Mouse (Mus musculus) heart, embryonic 16.5 days (tissue): Measurements from ENCODE around the gene Grm1. TPM values are rescaled to one million over a fixed set of nuclear protein-coding genes. Genes with fewer than 3 reads are reported as not detected.

Experiments used
- ATAC-seq: fragments of 200-750 bp; cut with Nextera tagmentation; replicated peaks from 2 replicates; pipeline ENCODE4 v1.8.0; 2017; ENCODE audit warnings: moderate number of reproducible peaks; ENCODE audit not compliant: insufficient read depth, low FRiP score; ENCODE audit errors: extremely low read depth
- H3K27ac ChIP-seq: fragments of 300-500 bp; sonication (generic); 2 replicates; pipeline ENCODE4 v1.5.1; 2014; ENCODE audit warnings: mild to moderate bottlenecking, low read length, control low read depth, moderate library complexity
- H3K27me3 ChIP-seq: fragments of 300-500 bp; sonication (generic); 2 replicates; pipeline ENCODE4 v1.6.1; 2014; ENCODE audit warnings: low read length, mixed read lengths; ENCODE audit not compliant: control insufficient read depth, insufficient read depth
- H3K36me3 ChIP-seq: fragments of 300-500 bp; sonication (generic); 2 replicates; pipeline ENCODE4 v1.6.1; 2014; ENCODE audit not compliant: control insufficient read depth, insufficient read depth
- H3K4me1 ChIP-seq: fragments of 300-500 bp; sonication (generic); 2 replicates; pipeline ENCODE4 v1.6.1; 2014; ENCODE audit warnings: low read length, mixed read lengths; ENCODE audit not compliant: control insufficient read depth, insufficient read depth
- H3K4me2 ChIP-seq: fragments of 300-500 bp; sonication (generic); 2 replicates; pipeline ENCODE4 v1.6.1; 2014; ENCODE audit warnings: low read depth, mild to moderate bottlenecking, control low read depth, low read length
- H3K4me3 ChIP-seq: fragments of 300-500 bp; sonication (generic); 2 replicates; pipeline ENCODE4 v1.5.1; 2014; ENCODE audit warnings: mild to moderate bottlenecking, control low read depth, low read length
- H3K9ac ChIP-seq: fragments of 300-500 bp; sonication (generic); 2 replicates; pipeline ENCODE4 v1.6.1; 2014; ENCODE audit warnings: low read length, control low read depth
- H3K9me3 ChIP-seq: fragments of 300-500 bp; sonication (generic); replicated peaks from 2 replicates; pipeline ENCODE4 v1.6.1; 2016; ENCODE audit warnings: low read length; ENCODE audit not compliant: control insufficient read depth
- WGBS: fragments of 180-500 bp; shearing (Covaris S2); extraction: QIAGEN DNeasy Blood & Tissue Kit; methylation state at CpG from one replicate; pipeline ENCODE4 v1.1.7; 2014; 5-methylcytosine and 5-hydroxymethylcytosine counted together
- polyA plus RNA-seq: library from polyadenylated mRNA; unstranded; fragments of >200 nt; fragmentation: Nextera tagmentation; extraction: Ambion mirVana; gene quantifications from 2 replicates; pipeline ENCODE4 v1.2.1, GENCODE M21; 2015

Grm1 gene
- polyA plus RNA-seq, 1 experiment from 2014 or later: 0.08 TPM

DNA sequence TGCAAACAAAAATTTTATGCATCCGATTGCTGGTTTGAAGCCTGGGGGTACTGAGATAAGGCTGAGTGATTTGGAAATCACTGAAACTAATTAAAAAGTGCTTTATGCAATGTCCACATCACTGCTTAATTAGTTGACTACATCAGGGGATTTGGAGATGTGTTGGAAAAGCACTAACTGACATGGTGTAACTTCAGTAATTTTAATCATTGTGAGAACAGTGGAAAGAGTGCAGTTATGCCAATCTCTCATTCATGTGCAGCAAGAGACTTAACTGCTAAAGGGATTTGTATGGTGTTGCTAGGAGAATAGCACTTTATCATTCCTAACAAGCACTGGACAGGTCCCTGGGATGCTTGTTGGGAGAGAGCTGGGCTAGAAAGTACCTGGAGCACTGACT, 307.3 kb downstream of the Grm1 start:
- Histone ChIP-seq H3K9me3 (no peaks in the 10 kb centered on the region), H3K4me3 (no peak overlapping the region), H3K27me3 (no peaks in the 10 kb centered on the region), H3K36me3 (no peaks in the 10 kb centered on the region), H3K4me2 (no peak overlapping the region), H3K4me1 (no peaks in the 10 kb centered on the region), H3K9ac (no peak overlapping the region), H3K27ac (no peak overlapping the region)
- WGBS: 67% methylated on average over 1 of the region's 1 CpGs
- ATAC-seq: no peak

DNA sequence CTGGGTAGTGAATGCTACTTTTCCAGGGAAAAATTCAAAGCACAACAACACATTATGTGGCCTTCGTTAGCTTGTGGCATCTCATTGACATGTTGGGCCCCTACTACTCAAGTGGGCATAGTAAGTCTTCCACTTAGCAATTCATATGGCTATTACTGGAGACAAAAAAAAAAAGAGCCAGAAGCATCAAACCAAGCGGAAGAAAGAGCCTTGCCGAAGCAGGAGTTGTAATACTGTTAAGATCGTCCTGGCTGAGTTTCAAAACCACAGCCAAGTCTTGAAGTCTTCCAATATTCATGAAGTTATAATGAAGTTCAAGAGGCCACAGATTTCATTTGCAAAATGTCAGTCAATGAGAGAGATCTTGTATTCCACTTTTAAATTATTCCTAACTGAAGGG, 319.1 kb downstream of the Grm1 start:
- 78% methylated on average over 4 of the region's 4 CpGs for WGBS
- Histone ChIP-seq H3K27me3 (no peaks in the 10 kb centered on the region), H3K4me3 (no peak overlapping the region), H3K9ac (no peak overlapping the region), H3K4me2 (no peak overlapping the region), H3K4me1 (0 out of 2 replicates have a peak, but pooled peaks cover 2% of the 10 kb centered on the region), H3K9me3 (no peaks in the 10 kb centered on the region), H3K27ac (no peak overlapping the region), H3K36me3 (no peaks in the 10 kb centered on the region)
- ATAC-seq: no peak

DNA sequence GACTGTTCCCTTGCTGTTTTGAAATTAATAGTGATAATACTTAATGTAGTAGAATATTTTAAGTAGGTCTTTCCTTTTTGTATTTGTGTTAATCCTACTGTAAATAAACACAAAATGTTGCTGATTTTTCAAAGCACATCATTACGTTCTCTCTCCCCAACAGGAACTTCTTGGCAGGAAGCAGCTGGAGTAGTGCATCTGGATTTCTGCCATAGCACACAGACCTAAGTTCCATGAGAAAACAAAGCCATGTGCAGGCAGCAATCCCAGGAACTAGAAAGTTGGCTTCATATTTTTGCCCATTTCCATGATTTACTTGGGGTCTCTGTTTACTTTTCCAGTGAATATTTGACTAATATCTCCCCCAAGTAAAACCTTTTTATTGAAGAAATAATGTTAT, 320.9 kb downstream of the Grm1 start:
- Histone ChIP-seq H3K27ac (no peak overlapping the region), H3K4me1 (0 out of 2 replicates have a peak, but pooled peaks cover under 1% of the 10 kb centered on the region), H3K9ac (no peak overlapping the region), H3K9me3 (no peaks in the 10 kb centered on the region), H3K4me2 (no peak overlapping the region), H3K4me3 (no peak overlapping the region), H3K27me3 (no peaks in the 10 kb centered on the region), H3K36me3 (no peaks in the 10 kb centered on the region)
- ATAC-seq: no peak
- WGBS: 42% methylated on average over 1 of the region's 1 CpGs

DNA sequence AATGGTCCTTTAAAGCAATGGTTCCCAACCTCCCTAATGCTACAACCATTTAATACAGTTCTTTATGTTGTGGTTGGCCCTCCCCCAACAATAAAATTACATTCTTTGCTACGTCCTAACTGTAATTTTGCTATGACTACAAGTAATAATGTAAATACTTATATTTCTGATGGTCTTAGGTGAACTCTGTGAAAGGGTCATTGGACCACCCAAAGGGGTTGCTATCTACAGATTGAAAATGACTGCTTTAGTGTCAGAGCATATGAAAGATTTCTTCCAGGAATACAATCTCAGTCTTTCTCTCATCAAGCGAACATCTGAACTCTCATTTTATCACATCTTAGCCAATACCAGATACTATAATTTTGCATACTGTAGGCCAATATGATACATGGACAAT, 321.4 kb downstream of the Grm1 start:
- H3K9ac ChIP-seq: no peak overlapping the region
- no peaks in the 10 kb centered on the region for H3K27me3 ChIP-seq
- no peaks in the 10 kb centered on the region for H3K9me3 ChIP-seq
- no peaks in the 10 kb centered on the region for H3K36me3 ChIP-seq
- no peaks in the 10 kb centered on the region for H3K4me1 ChIP-seq
- H3K27ac ChIP-seq: no peak overlapping the region
- H3K4me3 ChIP-seq: no peak overlapping the region
- WGBS: 54% methylated on average over 2 of the region's 2 CpGs
- H3K4me2 ChIP-seq: no peak overlapping the region
- ATAC-seq: no peak

DNA sequence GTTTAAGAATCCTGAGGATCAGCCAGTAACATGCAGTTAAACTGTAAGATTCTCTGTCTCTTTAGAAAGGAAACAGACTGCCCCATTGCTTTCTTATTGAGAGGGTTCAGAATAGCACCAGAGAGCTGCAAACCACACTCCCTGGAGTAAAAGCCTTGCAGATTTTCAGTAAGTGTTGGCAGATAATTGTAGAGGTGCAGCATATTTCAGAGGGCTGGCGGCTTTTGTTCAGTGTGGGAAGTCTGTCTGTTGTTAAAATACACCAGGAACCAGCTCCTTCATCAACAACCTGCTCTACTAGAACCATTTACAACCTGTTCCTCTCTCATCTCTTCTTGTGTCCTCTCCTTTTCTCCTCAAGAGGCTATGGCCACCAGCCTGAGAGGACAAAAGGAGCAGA, 331.1 kb downstream of the Grm1 start:
- Histone ChIP-seq H3K27me3 (no peaks in the 10 kb centered on the region), H3K9me3 (no peaks in the 10 kb centered on the region), H3K36me3 (no peaks in the 10 kb centered on the region), H3K27ac (no peak overlapping the region), H3K9ac (no peak overlapping the region), H3K4me1 (no peaks in the 10 kb centered on the region), H3K4me2 (no peak overlapping the region), H3K4me3 (no peak overlapping the region)
- WGBS: 61% methylated on average over 1 of the region's 1 CpGs
- ATAC-seq: no peak

DNA sequence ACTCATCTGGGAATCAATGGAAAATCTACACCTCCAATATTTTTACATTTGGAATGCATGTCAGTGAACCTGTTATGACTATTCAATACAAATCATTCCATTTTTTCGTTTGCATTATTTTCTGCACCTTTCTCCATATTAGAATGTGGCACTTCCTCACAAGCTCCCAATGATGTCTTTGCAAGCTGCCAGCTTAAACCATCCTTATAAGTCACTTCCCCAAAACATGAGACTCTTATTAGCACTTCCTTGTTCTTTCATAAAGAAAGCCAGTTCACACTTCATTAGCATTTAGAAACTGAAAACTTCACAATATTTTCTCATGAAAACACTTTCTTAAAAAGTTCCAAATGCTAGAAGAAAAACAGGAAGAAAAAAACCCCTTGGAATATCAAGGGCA, 338.1 kb downstream of the Grm1 start:
- no peak overlapping the region for H3K4me3 ChIP-seq
- H3K27me3 ChIP-seq: no peaks in the 10 kb centered on the region
- ATAC-seq: no peak
- no peaks in the 10 kb centered on the region for H3K4me1 ChIP-seq
- no peak overlapping the region for H3K4me2 ChIP-seq
- no peaks in the 10 kb centered on the region for H3K9me3 ChIP-seq
- H3K36me3 ChIP-seq: no peaks in the 10 kb centered on the region
- H3K27ac ChIP-seq: no peak overlapping the region
- no peak overlapping the region for H3K9ac ChIP-seq
- WGBS: 45% methylated on average over 1 of the region's 1 CpGs

DNA sequence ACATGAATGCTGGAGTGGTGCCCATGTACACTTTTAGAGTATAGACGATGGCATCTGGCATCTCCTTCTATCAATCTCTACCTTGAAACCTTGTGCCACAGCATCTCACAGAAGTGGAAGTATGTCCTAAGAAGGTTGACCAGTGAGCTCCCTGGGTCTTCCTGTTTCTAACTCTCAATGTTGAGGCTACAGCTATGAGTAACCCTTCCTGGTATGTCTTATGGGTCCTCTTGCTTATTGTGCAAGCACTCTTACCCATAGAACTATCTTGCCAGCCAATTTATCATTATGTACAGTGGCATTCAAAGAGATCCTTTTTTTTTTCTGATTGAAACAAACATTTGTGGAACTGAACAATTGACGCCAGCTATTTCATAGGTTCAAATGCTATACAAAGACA, 340.0 kb downstream of the Grm1 start:
- H3K4me3 ChIP-seq: no peak overlapping the region
- H3K27ac ChIP-seq: no peak overlapping the region
- no peaks in the 10 kb centered on the region for H3K4me1 ChIP-seq
- no peak for ATAC-seq
- no peaks in the 10 kb centered on the region for H3K27me3 ChIP-seq
- H3K36me3 ChIP-seq: no peaks in the 10 kb centered on the region
- H3K4me2 ChIP-seq: no peak overlapping the region
- H3K9ac ChIP-seq: no peak overlapping the region
- H3K9me3 ChIP-seq: no peaks in the 10 kb centered on the region
- WGBS: 75% methylated on average over 2 of the region's 2 CpGs

DNA sequence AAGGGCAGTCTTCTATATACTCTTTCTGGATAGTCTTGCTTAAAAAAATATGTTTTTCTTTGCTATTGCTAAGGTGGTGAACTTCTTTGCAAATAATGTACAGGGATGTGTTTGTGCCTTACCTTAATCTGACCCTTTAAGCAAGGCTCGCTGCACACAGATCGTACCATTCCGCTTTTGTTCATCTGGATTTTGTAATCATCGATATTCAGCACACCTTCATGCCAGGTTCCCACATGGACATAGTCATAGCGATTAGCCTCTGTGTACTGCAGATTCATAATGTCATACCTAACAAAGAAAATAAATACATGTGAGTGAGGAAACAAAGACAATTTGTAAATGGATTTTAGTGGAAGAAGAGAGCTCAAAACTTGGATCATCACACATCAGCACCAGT, 340.8 kb downstream of the Grm1 start:
- Histone ChIP-seq H3K4me1 (no peaks in the 10 kb centered on the region), H3K9me3 (no peaks in the 10 kb centered on the region), H3K27ac (no peak overlapping the region), H3K36me3 (no peaks in the 10 kb centered on the region), H3K27me3 (no peaks in the 10 kb centered on the region), H3K9ac (no peak overlapping the region), H3K4me2 (no peak overlapping the region), H3K4me3 (no peak overlapping the region)
- no peak for ATAC-seq
- 91% methylated on average over 5 of the region's 5 CpGs for WGBS

DNA sequence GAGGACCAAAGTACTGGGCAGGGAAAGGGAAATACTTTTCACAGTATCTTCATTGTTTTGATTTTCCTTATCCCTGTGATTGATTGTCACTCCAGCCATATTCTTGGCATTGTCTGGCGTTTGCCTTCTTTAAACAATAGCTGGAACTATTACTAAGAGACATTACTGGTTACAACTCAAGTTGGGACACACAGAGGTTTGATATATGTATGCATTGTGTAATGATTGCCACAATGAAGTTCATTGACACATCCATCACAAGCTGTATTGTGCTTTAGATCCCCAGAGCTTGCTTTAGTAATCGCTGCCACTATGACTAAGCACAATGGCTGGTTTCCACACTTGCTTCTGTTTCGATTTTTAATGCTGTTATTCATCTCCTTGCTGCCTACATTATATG, 341.4 kb downstream of the Grm1 start:
- WGBS: 60% methylated on average over 3 of the region's 3 CpGs
- ATAC-seq: no peak
- Histone ChIP-seq H3K36me3 (no peaks in the 10 kb centered on the region), H3K9me3 (no peaks in the 10 kb centered on the region), H3K4me3 (no peak overlapping the region), H3K4me1 (no peaks in the 10 kb centered on the region), H3K4me2 (no peak overlapping the region), H3K27me3 (no peaks in the 10 kb centered on the region), H3K27ac (no peak overlapping the region), H3K9ac (no peak overlapping the region)
